8 mouse cellular contexts compared by ENCODE assay signal in genomic region chr9:65823716-65824462, GRCm38 (mm10). TPM values are rescaled to one million over a fixed set of nuclear protein-coding genes. Genes with fewer than 3 reads are reported as not detected.
DNase-seq lines count a peak whose midpoint lies in the region; ATAC-seq and TF ChIP-seq lines count a peak whose summit lies in the region.

No protein-coding gene starts in this region.

- H3K36me3 ChIP-seq in limb, embryonic 13.5 days = no peaks in the 10 kb centered on the region
- H3K36me3 ChIP-seq in limb, embryonic 10.5 days = no peaks in the 10 kb centered on the region
- H3K36me3 ChIP-seq in forebrain, embryonic 12.5 days (replicated peaks) = no peaks in the 10 kb centered on the region
- no peaks in the 10 kb centered on the region for H3K36me3 ChIP-seq in hindbrain, postnatal 0 days (ENCODE audit: insufficient read depth, low read length)
- H3K36me3 ChIP-seq in neural tube, embryonic 14.5 days (ENCODE audit: control insufficient read depth, insufficient read depth, low read length) = no peaks in the 10 kb centered on the region

- H3K27ac ChIP-seq in limb, embryonic 13.5 days = no peak overlapping the region
- no peak overlapping the region for H3K27ac ChIP-seq in limb, embryonic 10.5 days
- peak overlapping the region; percentile 74 for H3K27ac ChIP-seq in forebrain, embryonic 12.5 days
- no peak overlapping the region; the same call in 1 of the 2 replicates for H3K27ac ChIP-seq in hindbrain, postnatal 0 days
- peak overlapping the region; percentile 55; the same call in 1 of the 2 replicates for H3K27ac ChIP-seq in neural tube, embryonic 14.5 days (ENCODE audit: low read depth, low read length)

- H3K9ac ChIP-seq in limb, embryonic 13.5 days = no peak overlapping the region
- H3K9ac ChIP-seq in forebrain, embryonic 12.5 days = no peak overlapping the region
- H3K9ac ChIP-seq in hindbrain, postnatal 0 days (replicated peaks; ENCODE audit: low read length) = no peak overlapping the region
- no peak overlapping the region for H3K9ac ChIP-seq in neural tube, embryonic 14.5 days (replicated peaks; ENCODE audit: low read depth, low read length)

- H3K4me2 ChIP-seq in limb, embryonic 13.5 days (replicated peaks) = peak overlapping the region; percentile 10
- H3K4me2 ChIP-seq in forebrain, embryonic 12.5 days = peak overlapping the region; percentile 22
- H3K4me2 ChIP-seq in hindbrain, postnatal 0 days (ENCODE audit: low read depth, low read length) = peak overlapping the region; percentile 38
- H3K4me2 ChIP-seq in neural tube, embryonic 14.5 days (ENCODE audit: low read depth, low read length) = peak overlapping the region; percentile 23; the same call in 1 of the 2 replicates

- no peak for DNase-seq in limb, embryonic 10.5 days (ENCODE audit: low spot score)
- DNase-seq in hindbrain, postnatal 0 days (ENCODE audit: low spot score) = peak; percentile 12
- DNase-seq in embryo, embryonic 11 days = no peak
- no peak for DNase-seq in gastrocnemius, postnatal 36 days
- no peak for DNase-seq in layer of hippocampus, postnatal 10 days (ENCODE audit: low spot score in 2 of 2)

- no peaks in the 10 kb centered on the region for H3K27me3 ChIP-seq in limb, embryonic 13.5 days
- H3K27me3 ChIP-seq in limb, embryonic 10.5 days (ENCODE audit: low read depth, poor library complexity, severe bottlenecking) = 0 out of 2 replicates have a peak, but pooled peaks cover 5% of the 10 kb centered on the region
- H3K27me3 ChIP-seq in forebrain, embryonic 12.5 days = no peaks in the 10 kb centered on the region
- no peaks in the 10 kb centered on the region for H3K27me3 ChIP-seq in hindbrain, postnatal 0 days (ENCODE audit: insufficient read depth, low read length)
- no peaks in the 10 kb centered on the region for H3K27me3 ChIP-seq in neural tube, embryonic 14.5 days (ENCODE audit: control insufficient read depth, insufficient read depth, low read length)

- H3K4me1 ChIP-seq in limb, embryonic 13.5 days = peaks cover 46% of the 10 kb centered on the region
- peaks cover 26% of the 10 kb centered on the region for H3K4me1 ChIP-seq in limb, embryonic 10.5 days
- peaks cover 63% of the 10 kb centered on the region for H3K4me1 ChIP-seq in forebrain, embryonic 12.5 days
- H3K4me1 ChIP-seq in hindbrain, postnatal 0 days (ENCODE audit: insufficient read depth, low read length) = peaks cover 18% of the 10 kb centered on the region
- peaks cover 43% of the 10 kb centered on the region for H3K4me1 ChIP-seq in neural tube, embryonic 14.5 days (ENCODE audit: control insufficient read depth, insufficient read depth, low read length)

- intact Hi-C loops in gastrocnemius, postnatal 36 days (cut with DNase I) = no loop called here

- H3K9me3 ChIP-seq in limb, embryonic 13.5 days = no peaks in the 10 kb centered on the region
- no peaks in the 10 kb centered on the region for H3K9me3 ChIP-seq in limb, embryonic 10.5 days (replicated peaks)
- H3K9me3 ChIP-seq in forebrain, embryonic 12.5 days = no peaks in the 10 kb centered on the region
- H3K9me3 ChIP-seq in hindbrain, postnatal 0 days (ENCODE audit: low read length) = no peaks in the 10 kb centered on the region
- H3K9me3 ChIP-seq in neural tube, embryonic 14.5 days (ENCODE audit: control insufficient read depth, low read length) = no peaks in the 10 kb centered on the region

- 68% methylated on average over 10 of the region's 10 CpGs for WGBS in limb, embryonic 13.5 days
- 92% methylated on average over 10 of the region's 10 CpGs for WGBS in limb, embryonic 10.5 days
- 45% methylated on average over 10 of the region's 10 CpGs for WGBS in forebrain, embryonic 12.5 days
- WGBS in hindbrain, postnatal 0 days = 25% methylated on average over 10 of the region's 10 CpGs
- 41% methylated on average over 10 of the region's 10 CpGs for WGBS in neural tube, embryonic 14.5 days

- no peak for ATAC-seq in limb, embryonic 13.5 days (ENCODE audit: low FRiP score, low read depth)
- no peak for ATAC-seq in forebrain, embryonic 12.5 days (ENCODE audit: low FRiP score)
- no peak for ATAC-seq in hindbrain, postnatal 0 days
- no peak for ATAC-seq in neural tube, embryonic 14.5 days (ENCODE audit: low read depth)

- TF ChIP-seq CTCF in hindbrain, postnatal 0 days (IDR thresholded peaks at IDR 0.05; ENCODE audit: low read depth) = no peak

- no peak overlapping the region for H3K4me3 ChIP-seq in limb, embryonic 13.5 days
- H3K4me3 ChIP-seq in limb, embryonic 10.5 days = no peak overlapping the region
- H3K4me3 ChIP-seq in forebrain, embryonic 12.5 days (replicated peaks) = no peak overlapping the region
- H3K4me3 ChIP-seq in hindbrain, postnatal 0 days (ENCODE audit: low read length) = no peak overlapping the region; the same call in 1 of the 2 replicates
- no peak overlapping the region for H3K4me3 ChIP-seq in neural tube, embryonic 14.5 days (ENCODE audit: low read depth, low read length)

RNA-seq across cellular contexts. Expression of gene Zfp609, which starts 3.5 kb away (rescaled TPM):
- polyA plus RNA-seq in limb, embryonic 13.5 days (2015; fragmentation: Nextera tagmentation; extraction: Ambion mirVana) = 7.2 and 8.1 TPM in 2 replicates
- polyA plus RNA-seq in limb, embryonic 10.5 days (2016; fragmentation: Nextera tagmentation; extraction: Ambion mirVana) = 7.5 and 7.6 TPM in 2 replicates
- 11.1 and 13.1 TPM in 2 replicates for polyA plus RNA-seq in forebrain, embryonic 12.5 days (2016; fragmentation: Nextera tagmentation; extraction: Ambion mirVana)
- total RNA-seq in hindbrain, postnatal 0 days (2014; rRNA removed) = 8.9 and 10.2 TPM in 2 replicates
- polyA plus RNA-seq in hindbrain, postnatal 0 days (2015; fragmentation: Nextera tagmentation; extraction: Ambion mirVana) = 4.1 and 5.6 TPM in 2 replicates
- 8.9 and 10.1 TPM in 2 replicates for polyA plus RNA-seq in neural tube, embryonic 14.5 days (2014; fragmentation: Nextera tagmentation; extraction: Ambion mirVana)
- 10 to 100 TPM; 16.3 to 17.8 TPM for total RNA-seq in gastrocnemius, postnatal 36 days (2021)
- total RNA-seq in layer of hippocampus, postnatal 10 days (2021) = 10 to 100 TPM; 49.1 to 51.0 TPM

Comparison
In these comparisons a context has a peak if more than half of its experiments do, and no peak if none do; other contexts are left out.
1. H3K27ac ChIP-seq: peak in forebrain, embryonic 12.5 days (single experiment) and neural tube, embryonic 14.5 days (single experiment); none in limb, embryonic 13.5 days (single experiment), limb, embryonic 10.5 days (single experiment) and hindbrain, postnatal 0 days (single experiment).
2. Peak in every context shown above with its lines, with median percentiles within 50 percentile points of each other: H3K4me2 ChIP-seq.